26 mouse cellular contexts compared by ENCODE assay signal in the genomic region with DNA sequence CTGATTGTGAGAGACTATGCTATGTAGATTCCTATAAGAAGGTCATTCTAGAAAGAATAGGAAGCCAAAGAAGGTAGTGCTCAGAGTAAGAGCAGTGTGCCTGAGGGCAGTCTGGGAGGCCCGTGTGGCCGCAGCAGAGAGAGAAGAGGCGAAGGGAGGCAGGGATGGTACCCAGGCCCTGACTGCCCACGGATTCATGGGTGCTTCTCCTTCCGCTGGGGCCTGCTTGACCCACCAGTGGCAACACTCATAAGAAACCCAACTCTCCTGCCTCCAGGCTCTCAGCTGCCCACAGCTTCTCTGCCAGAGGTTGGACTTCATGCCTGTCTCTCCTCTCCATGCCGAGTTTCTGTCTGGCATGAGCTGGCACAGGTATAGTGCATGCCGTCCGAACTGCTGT.
"Had no signal": no experiment of that assay in that cellular context is flagged by ENCODE, and none has a peak within 500 bp of the region (broad histone marks: within the 10 kb centered on the region; RNA-seq: fewer than 3 reads in every experiment).

No protein-coding gene starts in this region.

- H3K4me1 ChIP-seq: heart, embryonic 13.5 days; heart, embryonic 15.5 days; hindbrain, embryonic 13.5 days; hindbrain, embryonic 15.5 days; kidney, embryonic 15.5 days; liver, embryonic 12.5 days had no signal

- H3K4me3 ChIP-seq: heart, adult 2 months; heart, embryonic 13.5 days; heart, embryonic 15.5 days; hindbrain, embryonic 13.5 days; hindbrain, embryonic 15.5 days; kidney, embryonic 15.5 days; left cerebral cortex, adult 2 months; limb, embryonic 12.5 days; liver, embryonic 12.5 days had no signal

- H3K27ac ChIP-seq: heart, adult 2 months; heart, embryonic 13.5 days; heart, embryonic 15.5 days; hindbrain, embryonic 13.5 days; hindbrain, embryonic 15.5 days; hindbrain, postnatal 0 days; kidney, embryonic 15.5 days; kidney, postnatal 0 days; left cerebral cortex, adult 2 months; limb, embryonic 12.5 days; liver, embryonic 12.5 days had no signal

- H3K36me3 ChIP-seq: heart, embryonic 13.5 days; heart, embryonic 15.5 days; hindbrain, embryonic 13.5 days; hindbrain, embryonic 15.5 days; kidney, embryonic 15.5 days; limb, embryonic 12.5 days; liver, embryonic 12.5 days had no signal

- ATAC-seq: forebrain, postnatal 0 days; hindbrain, postnatal 0 days; intestine, embryonic 16.5 days; liver, embryonic 12.5 days had no signal

- DNase-seq: forebrain, postnatal 0 days; gastrocnemius, postnatal 14 days; gastrocnemius, postnatal 36 days; heart, adult 2 months; heart, postnatal 14 days; heart, postnatal 36 days; kidney, adult 11 months; kidney, adult 2 months; kidney, adult 9 months; kidney, postnatal 14 days; kidney, postnatal 36 days; layer of hippocampus, adult 9-11 months; layer of hippocampus, postnatal 36 days; liver had no signal

- H3K27me3 ChIP-seq: hindbrain, embryonic 15.5 days; limb, embryonic 12.5 days; liver, embryonic 12.5 days had no signal

- H3K4me2 ChIP-seq: heart, embryonic 11.5 days; heart, embryonic 13.5 days; heart, embryonic 15.5 days; hindbrain, embryonic 13.5 days; hindbrain, embryonic 15.5 days; kidney, embryonic 15.5 days; limb, embryonic 12.5 days; liver, embryonic 12.5 days had no signal

- H3K9me3 ChIP-seq: heart, embryonic 13.5 days; heart, embryonic 15.5 days; hindbrain, embryonic 13.5 days; hindbrain, embryonic 15.5 days; kidney, embryonic 15.5 days; limb, embryonic 12.5 days; liver, embryonic 12.5 days had no signal

- H3K9ac ChIP-seq: forebrain, postnatal 0 days; heart, embryonic 13.5 days; heart, embryonic 15.5 days; hindbrain, embryonic 13.5 days; hindbrain, embryonic 15.5 days; kidney, embryonic 15.5 days; limb, embryonic 12.5 days; liver, embryonic 12.5 days had no signal
